Mouse (Mus musculus): ENCODE data around the gene Icmt. TPM values are rescaled to one million over a fixed set of nuclear protein-coding genes. Genes with fewer than 3 reads are reported as not detected.

The Icmt gene
- total RNA-seq, 4 experiments from 2014 or later = 25.2 to 36.4 (median 30.6) TPM

GRCm38 (mm10) chr4:152300375-152300774 is 3.3 kb downstream of the Icmt start:
- no peak for DNase-seq (ENCODE audit: low spot score)

- no peak for DNase-seq (ENCODE audit: low spot score)
These were observed 5.0 kb downstream of the Icmt start for GRCm38 (mm10) chr4:152302012-152302411.

GRCm38 (mm10) chr4:152303172-152303571 is 6.1 kb downstream of the Icmt start:
- no peak for DNase-seq (ENCODE audit: low spot score)

- DNase-seq (ENCODE audit: low spot score) = no peak
These were observed 7.7 kb downstream of the Icmt start for GRCm38 (mm10) chr4:152304685-152305084.

GRCm38 (mm10) chr4:152305991-152306390 is 9.0 kb downstream of the Icmt start:
- no peak for DNase-seq (ENCODE audit: low spot score)

- DNase-seq (ENCODE audit: low spot score) = no peak
These were observed 10.5 kb downstream of the Icmt start for GRCm38 (mm10) chr4:152307542-152307941.

- no peak for DNase-seq (ENCODE audit: low spot score)
These were observed 15.2 kb downstream of the Icmt start for GRCm38 (mm10) chr4:152312186-152312585.

- no peak for DNase-seq (ENCODE audit: low spot score)
These were observed 16.2 kb downstream of the Icmt start for GRCm38 (mm10) chr4:152313211-152313632.

GRCm38 (mm10) chr4:152313934-152314333 is 16.9 kb downstream of the Icmt start:
- no peak for DNase-seq (ENCODE audit: low spot score)

GRCm38 (mm10) chr4:152315498-152316213 is 18.6 kb downstream of the Icmt start:
- no peak for DNase-seq (ENCODE audit: low spot score)

GRCm38 (mm10) chr4:152317631-152318033 is 20.6 kb downstream of the Icmt start:
- DNase-seq (ENCODE audit: low spot score) = no peak

GRCm38 (mm10) chr4:152318517-152319234 is 21.6 kb downstream of the Icmt start, which contains the start of gene Rnf207:
Gene Rnf207 (minus strand): TSS chr4:152318993.
- DNase-seq (ENCODE audit: low spot score) = peak; percentile 58

- DNase-seq (ENCODE audit: low spot score) = no peak
These were observed 24.4 kb downstream of the Icmt start for GRCm38 (mm10) chr4:152321464-152321863.

- DNase-seq (ENCODE audit: low spot score) = no peak
These were observed 27.9 kb downstream of the Icmt start for GRCm38 (mm10) chr4:152324641-152325562.

GRCm38 (mm10) chr4:152325574-152326411 is 28.8 kb downstream of the Icmt start, which contains the start of gene Rpl22:
Gene Rpl22 (plus strand): TSS chr4:152325742.
- DNase-seq (ENCODE audit: low spot score) = peak; percentile 96

GRCm38 (mm10) chr4:152326543-152326942 is 29.5 kb downstream of the Icmt start:
- DNase-seq (ENCODE audit: low spot score) = no peak

GRCm38 (mm10) chr4:152328691-152329090 is 31.7 kb downstream of the Icmt start:
- no peak for DNase-seq (ENCODE audit: low spot score)

- peak; percentile 68 for DNase-seq (ENCODE audit: low spot score)
These were observed 35.9 kb downstream of the Icmt start for GRCm38 (mm10) chr4:152332952-152333351.

GRCm38 (mm10) chr4:152333587-152333986 is 36.6 kb downstream of the Icmt start:
- no peak for DNase-seq (ENCODE audit: low spot score)

- DNase-seq (ENCODE audit: low spot score) = no peak
These were observed 40.7 kb downstream of the Icmt start for GRCm38 (mm10) chr4:152337772-152338171.

Data from heart, adult 8-10 months (tissue).